In genomic region chr5:64877235-64878026, GRCm38 (mm10) we compare ENCODE assay signal across 7 mouse cellular contexts. TPM values are rescaled to one million over a fixed set of nuclear protein-coding genes. Genes with fewer than 3 reads are reported as not detected.
DNase-seq lines count a peak whose midpoint lies in the region; ATAC-seq and TF ChIP-seq lines count a peak whose summit lies in the region.

No protein-coding gene starts in this region.

- no peaks in the 10 kb centered on the region for H3K27me3 ChIP-seq in forebrain, embryonic 12.5 days
- no peaks in the 10 kb centered on the region for H3K27me3 ChIP-seq in liver, postnatal 0 days (ENCODE audit: insufficient read depth, low read length)

- peak overlapping the region; percentile 89 for H3K27ac ChIP-seq in forebrain, embryonic 12.5 days
- peak overlapping the region; percentile 40 for H3K27ac ChIP-seq in liver, postnatal 0 days (ENCODE audit: low read depth)

- no peak for TF ChIP-seq EP300 in liver, postnatal 0 days (IDR thresholded peaks at IDR 0.05; ENCODE audit: low read depth)

- H3K36me3 ChIP-seq in forebrain, embryonic 12.5 days (replicated peaks), result no peaks in the 10 kb centered on the region
- H3K36me3 ChIP-seq in liver, postnatal 0 days (replicated peaks; ENCODE audit: insufficient read depth, low read length), result no peaks in the 10 kb centered on the region

- ATAC-seq in forebrain, embryonic 12.5 days (ENCODE audit: low FRiP score), result peak; percentile 74
- no peak for ATAC-seq in liver, postnatal 0 days

- no peak overlapping the region for H3K4me3 ChIP-seq in forebrain, embryonic 12.5 days (replicated peaks)
- no peak overlapping the region for H3K4me3 ChIP-seq in liver, postnatal 0 days (ENCODE audit: low read depth, low read length)

- peak; percentile 39 for DNase-seq in retina, postnatal 1 day
- no peak for DNase-seq in retina, embryonic 14.5 days (ENCODE audit: low spot score)
- DNase-seq in liver, postnatal 0 days, result no peak
- DNase-seq in layer of hippocampus, adult 11-12 months (ENCODE audit: low spot score), result no peak
- DNase-seq in left cerebral cortex, postnatal 14 days (ENCODE audit: low spot score in 2 of 2), result no peak
- no peak for DNase-seq in layer of hippocampus, postnatal 36 days

- no peak for TF ChIP-seq CTCF in liver, postnatal 0 days (IDR thresholded peaks at IDR 0.05; ENCODE audit: low read depth)

- 11% methylated on average over 15 of the region's 15 CpGs for WGBS in forebrain, embryonic 12.5 days
- WGBS in liver, postnatal 0 days (ENCODE audit: insufficient replicate concordance), result 56% methylated on average over 15 of the region's 15 CpGs

- no peak overlapping the region for H3K9ac ChIP-seq in forebrain, embryonic 12.5 days
- no peak overlapping the region for H3K9ac ChIP-seq in liver, postnatal 0 days (replicated peaks)

- peaks cover 22% of the 10 kb centered on the region for H3K4me1 ChIP-seq in forebrain, embryonic 12.5 days
- peaks cover 3% of the 10 kb centered on the region; the same call in 1 of the 2 replicates for H3K4me1 ChIP-seq in liver, postnatal 0 days (ENCODE audit: insufficient read depth)

- H3K9me3 ChIP-seq in forebrain, embryonic 12.5 days, result 0 out of 2 replicates have a peak, but pooled peaks cover 3% of the 10 kb centered on the region
- H3K9me3 ChIP-seq in liver, postnatal 0 days (ENCODE audit: low read length), result no peaks in the 10 kb centered on the region

- intact Hi-C loops in left cerebral cortex, postnatal 14 days (cut with DNase I), result no loop called here

- H3K4me2 ChIP-seq in forebrain, embryonic 12.5 days, result peak overlapping the region; percentile 4; the same call in 1 of the 2 replicates
- no peak overlapping the region for H3K4me2 ChIP-seq in liver, postnatal 0 days (ENCODE audit: low read depth, low read length)

RNA-seq across cellular contexts. Expression of gene Tlr1, which starts 55.9 kb away (rescaled TPM):
- 0.18 and 0.19 TPM in 2 replicates for polyA plus RNA-seq in forebrain, embryonic 12.5 days (2016; fragmentation: Nextera tagmentation; extraction: Ambion mirVana)
- 1.5 and 1.9 TPM in 2 replicates for polyA plus RNA-seq in liver, postnatal 0 days (2015; fragmentation: Nextera tagmentation; extraction: Ambion mirVana)
- total RNA-seq in left cerebral cortex, postnatal 14 days (2021), result under 1 TPM in 1 of 2 experiments, not detected in 1; 0.15 TPM
- under 1 TPM; 0.20 to 0.78 TPM for total RNA-seq in layer of hippocampus, postnatal 36 days (2021)
